8 mouse cellular contexts compared by ENCODE assay signal in the genomic region with DNA sequence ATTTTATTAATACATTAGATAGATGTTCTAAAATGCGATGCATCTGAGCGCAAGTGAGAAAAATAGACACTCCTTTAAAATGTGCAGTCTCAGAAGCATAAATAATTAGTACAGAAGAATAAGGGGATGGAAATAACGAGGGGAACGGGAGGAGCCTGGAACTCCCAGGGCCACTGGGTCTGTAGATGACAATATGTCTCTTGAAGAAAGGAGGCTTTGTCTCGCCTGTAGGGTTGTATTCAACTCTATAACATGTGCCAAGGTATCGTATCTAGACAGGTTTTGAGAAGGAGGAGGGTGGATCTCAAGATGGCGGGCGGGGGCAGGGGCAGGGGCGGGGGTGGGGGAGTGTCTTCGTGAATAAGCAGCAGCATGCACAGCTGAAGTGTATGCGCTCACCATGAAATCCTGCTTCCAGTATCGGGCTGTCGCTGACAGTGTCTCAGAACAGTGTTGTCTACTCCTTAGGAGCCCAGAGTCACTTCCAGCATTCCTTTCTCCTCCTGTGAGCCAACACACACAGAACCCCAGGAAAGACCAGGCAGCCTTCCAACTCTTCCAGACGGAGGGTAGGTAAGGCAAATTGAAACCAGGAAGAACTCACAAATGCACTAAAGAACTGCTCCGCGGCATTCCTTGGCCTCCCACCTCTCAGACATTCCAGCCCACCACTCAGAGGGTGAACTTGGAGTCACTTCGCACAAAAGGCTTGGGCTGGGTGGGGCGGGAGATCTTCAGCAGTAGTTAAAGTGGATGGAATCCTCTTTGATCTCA. TPM values are rescaled to one million over a fixed set of nuclear protein-coding genes. Genes with fewer than 3 reads are reported as not detected.
DNase-seq lines count a peak whose midpoint lies in the region; ATAC-seq lines count a peak whose summit lies in the region.

No protein-coding gene starts in this region.

- H3K9me3 ChIP-seq in midbrain, embryonic 10.5 days (replicated peaks) = 0 out of 2 replicates have a peak, but pooled peaks cover 5% of the 10 kb centered on the region
- no peaks in the 10 kb centered on the region for H3K9me3 ChIP-seq in midbrain, embryonic 14.5 days (ENCODE audit: control insufficient read depth, low read length)

- no peak overlapping the region for H3K9ac ChIP-seq in midbrain, embryonic 14.5 days (replicated peaks; ENCODE audit: low read length)

- intact Hi-C loops in left cerebral cortex, postnatal 4 days (cut with DNase I) = no loop called here

- no peak overlapping the region for H3K4me2 ChIP-seq in midbrain, embryonic 14.5 days (ENCODE audit: low read length)

- no peak overlapping the region for H3K4me3 ChIP-seq in midbrain, embryonic 10.5 days
- no peak overlapping the region for H3K4me3 ChIP-seq in midbrain, embryonic 14.5 days (replicated peaks; ENCODE audit: low read depth, low read length)

- H3K4me1 ChIP-seq in midbrain, embryonic 10.5 days = peaks cover 17% of the 10 kb centered on the region
- peaks cover 13% of the 10 kb centered on the region for H3K4me1 ChIP-seq in midbrain, embryonic 14.5 days (ENCODE audit: control insufficient read depth, insufficient read depth, low read length)

- WGBS in midbrain, embryonic 10.5 days = 75% methylated on average over 18 of the region's 18 CpGs
- WGBS in midbrain, embryonic 14.5 days = 75% methylated on average over 18 of the region's 18 CpGs

- ATAC-seq in cerebellum, adult (ENCODE audit: insufficient number of reproducible peaks, low FRiP score, low TSS enrichment) = peak; percentile 45; the same call in 1 of the 2 replicates
- ATAC-seq in monocyte, adult 5-6 weeks (replicated peaks; ENCODE audit: insufficient number of reproducible peaks, low FRiP score, low TSS enrichment, poor library complexity, severe bottlenecking) = no peak
- no peak for ATAC-seq in midbrain, embryonic 14.5 days (ENCODE audit: low FRiP score, low TSS enrichment)

- peaks cover 12% of the 10 kb centered on the region; the same call in 1 of the 2 replicates for H3K27me3 ChIP-seq in midbrain, embryonic 10.5 days (ENCODE audit: low read depth, poor library complexity, severe bottlenecking)
- H3K27me3 ChIP-seq in midbrain, embryonic 14.5 days (ENCODE audit: control insufficient read depth, insufficient read depth, low read length) = no peaks in the 10 kb centered on the region

- H3K27ac ChIP-seq in midbrain, embryonic 10.5 days (replicated peaks) = no peak overlapping the region
- no peak overlapping the region for H3K27ac ChIP-seq in midbrain, embryonic 14.5 days (replicated peaks; ENCODE audit: low read depth, low read length)

- no peak for DNase-seq in cerebellum, adult 11 months
- DNase-seq in testis, postnatal 10 days (ENCODE audit: low spot score) = peak; percentile 48
- DNase-seq in testis, postnatal 14 days (ENCODE audit: low spot score) = no peak
- peak; percentile 38 for DNase-seq in left cerebral cortex, postnatal 4 days
- DNase-seq in midbrain, embryonic 10.5 days (ENCODE audit: low spot score) = no peak
- DNase-seq in midbrain, embryonic 14.5 days = no peak

- H3K36me3 ChIP-seq in midbrain, embryonic 10.5 days = no peaks in the 10 kb centered on the region
- H3K36me3 ChIP-seq in midbrain, embryonic 14.5 days (ENCODE audit: control insufficient read depth, insufficient read depth, low read length) = no peaks in the 10 kb centered on the region

RNA-seq across cellular contexts. Expression of a gene that starts 50.7 kb away (rescaled TPM):
- 10 to 100 TPM; 39.6 to 43.9 TPM for total RNA-seq in left cerebral cortex, postnatal 4 days (2021)
- 0.49 TPM in 1 of 3 replicates, not detected in the others for total RNA-seq in monocyte, adult 5-6 weeks (2017)
- 6.4 and 7.5 TPM in 2 replicates for polyA plus RNA-seq in midbrain, embryonic 10.5 days (2016; fragmentation: Nextera tagmentation; extraction: Ambion mirVana)
- polyA plus RNA-seq in midbrain, embryonic 14.5 days (2014; fragmentation: Nextera tagmentation; extraction: Ambion mirVana) = 18.7 and 22.8 TPM in 2 replicates

Comparison
In these comparisons a context has a peak if more than half of its experiments do, and no peak if none do; other contexts are left out.
1. DNase-seq: peak in testis, postnatal 10 days (single experiment) and left cerebral cortex, postnatal 4 days (single experiment); none in cerebellum, adult 11 months (single experiment), testis, postnatal 14 days (single experiment), midbrain, embryonic 10.5 days (single experiment) and midbrain, embryonic 14.5 days (single experiment).
2. RNA of a gene that starts 50.7 kb away (total RNA-seq): 39.6 to 43.9 TPM in left cerebral cortex, postnatal 4 days; 0.49 TPM in monocyte, adult 5-6 weeks; every median in the first group is over 10 times any median in the second.